Mouse (Mus musculus) embryonic facial prominence, embryonic 11.5 days (tissue): ENCODE results near the gene Tmem259. TPM values are rescaled to one million over a fixed set of nuclear protein-coding genes. Genes with fewer than 3 reads are reported as not detected.

Experiments used
- ATAC-seq: fragments of 200-750 bp; cut with Nextera tagmentation; replicated peaks from 2 replicates; pipeline ENCODE4 v1.8.0; 2017; ENCODE audit warnings: low read depth; ENCODE audit not compliant: insufficient number of reproducible peaks, low FRiP score, low TSS enrichment
- DNase-seq: peaks from one replicate; pipeline ENCODE4 v3.0.0-alpha.2; 2015; ENCODE audit warnings: low spot score
- H3K27ac ChIP-seq: fragments of 300-500 bp; sonication (generic); replicated peaks from 2 replicates; pipeline ENCODE4 v1.5.1; 2014; ENCODE audit warnings: mild to moderate bottlenecking, low read depth, low read length, control low read depth
- H3K27me3 ChIP-seq: fragments of 300-500 bp; sonication (generic); 2 replicates; pipeline ENCODE4 v1.6.1; 2014; ENCODE audit warnings: mild to moderate bottlenecking, low read length, moderate library complexity, mixed read lengths; ENCODE audit not compliant: control insufficient read depth, insufficient read depth
- H3K36me3 ChIP-seq: fragments of 300-500 bp; sonication (generic); replicated peaks from 2 replicates; pipeline ENCODE4 v1.6.1; 2014; ENCODE audit warnings: low read depth, mild to moderate bottlenecking, low read length, moderate library complexity, mixed read lengths; ENCODE audit not compliant: control insufficient read depth, insufficient read depth
- H3K4me1 ChIP-seq: fragments of 300-500 bp; sonication (generic); 2 replicates; pipeline ENCODE4 v1.6.1; 2014; ENCODE audit warnings: low read length, mixed read lengths; ENCODE audit not compliant: control insufficient read depth, insufficient read depth
- H3K4me2 ChIP-seq: fragments of 300-500 bp; sonication (generic); 2 replicates; pipeline ENCODE4 v1.6.1; 2014; ENCODE audit warnings: low read depth, mild to moderate bottlenecking, control low read depth, low read length, moderate library complexity
- H3K4me3 ChIP-seq: fragments of 300-500 bp; sonication (generic); 2 replicates; pipeline ENCODE4 v1.5.1; 2014; ENCODE audit warnings: low read depth, low read length, control low read depth
- H3K9ac ChIP-seq: fragments of 300-500 bp; sonication (generic); replicated peaks from 2 replicates; pipeline ENCODE4 v1.6.1; 2014; ENCODE audit warnings: mild to moderate bottlenecking, control low read depth, low read length
- H3K9me3 ChIP-seq: fragments of 300-500 bp; sonication (generic); replicated peaks from 2 replicates; pipeline ENCODE4 v1.6.1; 2016; ENCODE audit warnings: mild to moderate bottlenecking, low read length, inconsistent platforms, mixed read lengths; ENCODE audit not compliant: control insufficient read depth
- WGBS: fragments of 180-500 bp; shearing (Covaris S2); extraction: QIAGEN DNeasy Blood & Tissue Kit; methylation state at CpG from one replicate; pipeline ENCODE4 v1.1.7; 2014; 5-methylcytosine and 5-hydroxymethylcytosine counted together
- polyA plus RNA-seq: library from polyadenylated mRNA; unstranded; fragments of >200 nt; fragmentation: Nextera tagmentation; extraction: Ambion mirVana; gene quantifications from 2 replicates; pipeline ENCODE4 v1.2.1, GENCODE M21; 2014

Gene Tmem259
- polyA plus RNA-seq, 1 experiment from 2014 or later: 13.4 TPM

DNA sequence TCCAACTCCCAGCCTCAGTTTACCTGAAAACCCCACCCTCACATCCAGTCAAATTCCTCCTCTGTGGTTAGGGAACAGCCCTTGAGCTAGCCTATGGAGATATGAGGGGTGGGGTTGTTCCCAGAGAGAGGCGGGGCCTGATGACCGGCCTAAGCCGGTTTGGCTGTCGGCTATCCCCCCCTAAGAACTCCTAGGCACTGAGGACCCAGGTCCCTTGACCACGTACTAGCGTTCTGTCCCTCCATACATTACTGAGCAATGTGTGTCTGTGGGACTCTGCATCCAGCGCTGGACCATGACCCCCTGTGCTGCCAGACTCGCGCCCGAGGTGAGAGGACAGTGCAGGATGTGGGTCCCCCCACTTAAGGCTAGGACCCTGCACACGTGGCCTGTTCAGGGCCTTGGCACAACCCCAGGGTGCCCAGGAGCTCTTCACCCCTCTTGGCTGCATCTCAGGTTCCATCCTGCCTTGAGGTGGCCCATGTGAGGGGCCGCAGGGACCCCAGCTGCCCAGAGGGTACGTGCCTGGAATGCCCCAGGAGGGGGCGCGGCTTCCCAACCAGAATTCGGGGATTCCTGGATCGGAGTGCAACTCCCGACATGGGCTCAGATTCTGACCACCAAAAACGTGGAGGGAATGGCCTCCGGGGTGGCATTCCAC lies 35.5 kb upstream of the Tmem259 start:
- DNase-seq (peak; percentile 66), ATAC-seq (peak; percentile 51; the same call in 1 of the 2 replicates)
- H3K9ac ChIP-seq: peak overlapping the region; percentile 47
- H3K4me2 ChIP-seq: peak overlapping the region; percentile 32
- no peaks in the 10 kb centered on the region for H3K36me3 ChIP-seq
- WGBS: 4% methylated on average over 20 of the region's 20 CpGs
- H3K4me3 ChIP-seq: peak overlapping the region; percentile 9
- H3K27me3 ChIP-seq: peaks cover 9% of the 10 kb centered on the region
- no peaks in the 10 kb centered on the region for H3K9me3 ChIP-seq
- H3K4me1 ChIP-seq: peaks cover 4% of the 10 kb centered on the region
- H3K27ac ChIP-seq: no peak overlapping the region

DNA sequence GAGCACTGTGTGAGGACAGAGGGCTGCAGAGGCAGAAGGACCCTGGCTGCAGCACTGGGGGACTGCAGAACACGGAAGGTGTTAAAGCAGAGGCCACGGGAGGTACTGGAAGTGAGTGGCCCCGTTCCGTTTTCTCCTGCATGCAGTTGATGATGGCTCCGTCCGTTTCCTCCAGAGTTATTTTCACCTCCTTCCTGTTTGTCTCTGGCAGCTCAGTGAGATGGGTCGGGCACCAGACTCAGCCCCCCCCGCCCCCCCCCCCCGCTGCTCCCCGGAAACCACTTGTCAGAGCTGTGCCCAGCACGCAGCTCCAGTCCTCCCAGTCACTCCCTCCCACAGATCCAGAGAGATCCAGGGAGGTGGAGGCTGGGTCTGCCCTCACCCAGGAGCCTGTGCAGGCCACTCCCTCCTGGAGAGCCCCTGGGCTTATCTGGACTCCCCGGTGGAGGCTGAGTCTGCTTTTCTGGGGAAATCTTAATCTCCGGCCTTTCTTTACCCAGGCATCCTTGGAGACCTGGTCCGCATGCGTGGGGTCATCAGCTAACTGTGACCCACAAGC lies 34.7 kb upstream of the Tmem259 start:
- peak overlapping the region; percentile 47 for H3K9ac ChIP-seq
- no peak overlapping the region; the same call in 1 of the 2 replicates for H3K4me3 ChIP-seq
- H3K9me3 ChIP-seq: no peaks in the 10 kb centered on the region
- ATAC-seq: no peak
- no peak overlapping the region for H3K27ac ChIP-seq
- peaks cover 17% of the 10 kb centered on the region for H3K27me3 ChIP-seq
- WGBS: 6% methylated on average over 14 of the region's 15 CpGs
- H3K4me2 ChIP-seq: peak overlapping the region; percentile 5
- DNase-seq: peak; percentile 36
- no peaks in the 10 kb centered on the region for H3K36me3 ChIP-seq
- peaks cover 4% of the 10 kb centered on the region for H3K4me1 ChIP-seq

DNA sequence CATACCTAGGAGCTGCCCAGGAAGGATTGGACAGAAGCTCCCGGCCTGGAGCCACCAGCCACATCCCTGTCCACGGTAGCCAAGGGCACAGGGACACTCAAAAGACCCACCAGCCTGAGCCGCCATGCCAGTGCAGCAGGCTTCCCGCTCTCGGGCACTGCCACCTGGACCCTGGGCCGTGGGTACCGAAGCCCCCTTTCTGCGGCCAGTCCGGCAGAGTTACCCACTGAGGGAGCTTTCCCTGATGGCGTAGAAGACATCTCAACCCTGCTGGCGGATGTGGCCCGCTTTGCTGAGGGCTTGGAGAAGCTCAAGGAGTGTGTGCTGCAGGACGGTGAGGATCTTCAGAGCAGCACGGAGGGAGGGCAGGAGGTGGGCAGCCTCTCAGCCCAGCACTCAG lies 33.6 kb upstream of the Tmem259 start:
- ATAC-seq (no peak), DNase-seq (no peak)
- WGBS: 78% methylated on average over 14 of the region's 14 CpGs
- Histone ChIP-seq H3K9ac (no peak overlapping the region), H3K27ac (no peak overlapping the region), H3K36me3 (no peaks in the 10 kb centered on the region), H3K27me3 (peaks cover 27% of the 10 kb centered on the region), H3K4me2 (no peak overlapping the region), H3K9me3 (no peaks in the 10 kb centered on the region), H3K4me1 (peaks cover 4% of the 10 kb centered on the region), H3K4me3 (no peak overlapping the region)

DNA sequence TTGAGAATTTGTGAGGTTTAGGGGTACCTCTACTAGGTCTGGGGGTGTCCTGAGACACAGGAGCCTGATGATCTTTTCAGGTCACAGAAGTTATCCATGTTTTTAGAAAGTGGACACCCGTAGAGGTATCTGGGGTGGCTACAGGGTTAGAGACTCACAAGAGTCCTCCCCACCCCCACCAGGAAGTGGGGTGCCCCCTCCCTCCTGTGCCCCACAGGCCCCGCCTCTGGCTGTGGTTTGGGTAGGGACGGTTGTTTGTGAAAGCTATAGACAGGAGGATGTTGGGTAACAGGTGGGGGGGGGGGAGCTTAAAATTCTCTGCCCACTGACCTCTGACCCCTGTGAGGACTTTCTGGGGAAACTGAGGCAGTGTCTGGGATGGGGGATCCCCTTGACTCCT lies 33.2 kb upstream of the Tmem259 start:
- no peak for ATAC-seq
- no peak for DNase-seq
- 63% methylated on average over 3 of the region's 3 CpGs for WGBS

DNA sequence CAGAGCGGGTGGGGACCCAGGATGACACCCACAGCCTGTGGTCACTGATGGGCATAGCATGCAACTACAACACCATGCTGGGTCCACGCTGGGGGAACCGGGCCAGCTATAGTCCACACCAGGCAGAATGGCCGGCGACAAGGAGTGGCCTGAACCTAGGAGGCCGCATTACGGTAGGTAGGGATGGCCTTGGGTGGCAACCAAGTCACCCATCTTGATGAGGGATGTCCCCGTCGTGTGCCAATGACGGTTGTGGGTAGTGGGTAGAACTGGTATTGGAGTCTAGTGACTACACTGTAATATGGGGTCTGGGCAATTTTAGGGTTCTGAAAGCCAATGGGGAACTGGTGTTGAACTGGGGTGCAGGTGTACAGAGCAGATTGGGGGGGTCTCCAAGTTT lies 32.8 kb upstream of the Tmem259 start:
- Histone ChIP-seq H3K36me3 (no peaks in the 10 kb centered on the region; the same call in 1 of the 2 replicates), H3K27ac (no peak overlapping the region), H3K4me3 (no peak overlapping the region), H3K27me3 (peaks cover 33% of the 10 kb centered on the region), H3K4me1 (peaks cover 4% of the 10 kb centered on the region), H3K4me2 (no peak overlapping the region), H3K9me3 (no peaks in the 10 kb centered on the region), H3K9ac (no peak overlapping the region)
- ATAC-seq (no peak), DNase-seq (no peak)
- WGBS: 91% methylated on average over 10 of the region's 10 CpGs

More for the DNA sequence above, 33.2 kb upstream of the Tmem259 start:
- Histone ChIP-seq H3K9ac (no peak overlapping the region), H3K27ac (no peak overlapping the region), H3K4me3 (no peak overlapping the region), H3K27me3 (peaks cover 30% of the 10 kb centered on the region), H3K4me1 (peaks cover 4% of the 10 kb centered on the region), H3K9me3 (no peaks in the 10 kb centered on the region), H3K36me3 (no peaks in the 10 kb centered on the region; the same call in 1 of the 2 replicates), H3K4me2 (no peak overlapping the region)

DNA sequence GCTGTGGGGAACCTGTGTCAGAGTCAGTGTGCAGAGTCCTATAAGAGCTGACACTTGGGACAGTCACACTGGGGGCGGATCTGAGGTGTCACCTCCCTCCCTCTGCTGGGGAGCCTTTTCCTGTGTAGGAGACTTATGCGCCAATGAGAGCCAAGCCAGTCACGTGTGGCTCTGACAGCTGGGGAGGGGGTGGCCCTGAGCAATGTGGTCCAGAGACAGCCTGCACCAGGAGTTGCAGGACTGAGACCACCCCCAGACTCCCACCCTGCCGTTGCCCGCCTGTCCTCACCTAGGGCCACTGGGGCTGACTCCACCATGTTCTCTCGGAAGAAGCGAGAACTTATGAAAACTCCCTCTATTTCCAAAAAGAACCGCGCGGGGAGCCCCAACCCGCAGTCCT lies 32.4 kb upstream of the Tmem259 start, which contains the start of gene Arhgap45:
Arhgap45 (plus strand) TSS at position 143 of the 400 bp plus-strand sequence.
- WGBS: 63% methylated on average over 11 of the region's 11 CpGs
- no peaks in the 10 kb centered on the region; the same call in 1 of the 2 replicates for H3K36me3 ChIP-seq
- no peaks in the 10 kb centered on the region for H3K9me3 ChIP-seq
- H3K9ac ChIP-seq: no peak within 1 kb of the TSS
- DNase-seq (no peak), ATAC-seq (no peak)
- H3K4me2 ChIP-seq: no peak within 1 kb of the TSS
- no peak within 1 kb of the TSS for H3K27ac ChIP-seq
- H3K4me3 ChIP-seq: no peak within 1 kb of the TSS
- peaks cover 35% of the 10 kb centered on the region for H3K27me3 ChIP-seq
- H3K4me1 ChIP-seq: peaks cover 4% of the 10 kb centered on the region

DNA sequence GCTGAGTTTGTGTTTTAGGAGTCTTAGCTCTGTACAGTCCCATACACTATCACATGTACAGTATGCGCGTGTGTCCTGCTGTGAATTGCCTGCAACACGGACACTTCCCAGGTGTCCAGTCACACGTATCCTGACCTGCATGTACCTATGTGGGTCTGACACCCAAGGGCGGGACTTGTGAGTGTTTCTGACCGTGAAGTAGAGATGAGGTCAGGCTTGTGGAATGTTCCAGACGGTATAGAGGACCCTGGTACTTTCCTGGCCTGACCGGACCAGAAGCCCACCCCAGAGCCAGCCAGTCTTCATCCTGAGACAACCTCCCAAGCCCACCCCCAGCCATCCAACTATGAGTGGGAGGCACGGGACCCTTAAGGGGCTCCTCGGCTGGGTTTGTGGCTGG lies 31.5 kb upstream of the Tmem259 start:
- Histone ChIP-seq H3K27me3 (peaks cover 35% of the 10 kb centered on the region), H3K4me1 (peaks cover 4% of the 10 kb centered on the region), H3K36me3 (no peaks in the 10 kb centered on the region; the same call in 1 of the 2 replicates), H3K9ac (no peak overlapping the region), H3K9me3 (peaks cover 3% of the 10 kb centered on the region; the same call in 1 of the 2 replicates), H3K4me2 (no peak overlapping the region), H3K27ac (no peak overlapping the region), H3K4me3 (no peak overlapping the region)
- 82% methylated on average over 10 of the region's 10 CpGs for whole genome bisulfite sequencing
- DNase-seq (no peak), ATAC-seq (no peak)
